Mouse (Mus musculus) G1E-ER4 (cell line): ENCODE measurements around the gene Ift43. TPM values are rescaled to one million over a fixed set of nuclear protein-coding genes. Genes with fewer than 3 reads are reported as not detected.

Experiments used
- GATA1 ChIP-seq: IDR thresholded peaks from one replicate; pipeline ENCODE4 v1.8.0; 2012; ENCODE audit warnings: low read length, inconsistent platforms
- polyA plus RNA-seq: library from polyadenylated mRNA; stranded (reverse); fragments of >175 nt; gene quantifications from 2 replicates; pipeline ENCODE4 v1.2.3, GENCODE M21; 2012

The Ift43 gene
- polyA plus RNA-seq, result 0.16 and 0.17 TPM in 2 replicates

GRCm38 (mm10) chr12:86082481-86083012 is at the start of gene Ift43:
Gene Ift43 (plus strand): TSS chr12:86082541.
- no peak for TF ChIP-seq GATA1

DNA sequence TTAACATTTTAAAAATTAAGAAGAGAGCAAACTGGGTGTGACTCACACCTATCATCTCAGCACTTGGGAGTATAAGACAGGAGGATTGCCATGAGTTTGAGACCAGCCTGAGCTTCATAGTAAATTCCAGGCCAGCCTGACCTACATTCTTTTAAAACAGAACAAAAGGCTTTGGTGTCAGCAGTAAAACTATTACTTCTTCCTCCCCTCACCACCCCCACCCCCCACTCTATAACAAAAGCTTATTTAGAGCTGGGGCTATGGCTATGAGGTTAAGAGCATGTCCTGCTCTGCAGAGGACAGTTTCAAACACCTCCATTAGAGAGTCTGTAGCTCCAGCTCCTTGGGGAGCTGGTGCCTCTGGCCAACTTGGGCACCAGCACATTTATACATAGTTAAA is 46.8 kb upstream of the Ift43 start:
- TF ChIP-seq GATA1, result no peak

DNA sequence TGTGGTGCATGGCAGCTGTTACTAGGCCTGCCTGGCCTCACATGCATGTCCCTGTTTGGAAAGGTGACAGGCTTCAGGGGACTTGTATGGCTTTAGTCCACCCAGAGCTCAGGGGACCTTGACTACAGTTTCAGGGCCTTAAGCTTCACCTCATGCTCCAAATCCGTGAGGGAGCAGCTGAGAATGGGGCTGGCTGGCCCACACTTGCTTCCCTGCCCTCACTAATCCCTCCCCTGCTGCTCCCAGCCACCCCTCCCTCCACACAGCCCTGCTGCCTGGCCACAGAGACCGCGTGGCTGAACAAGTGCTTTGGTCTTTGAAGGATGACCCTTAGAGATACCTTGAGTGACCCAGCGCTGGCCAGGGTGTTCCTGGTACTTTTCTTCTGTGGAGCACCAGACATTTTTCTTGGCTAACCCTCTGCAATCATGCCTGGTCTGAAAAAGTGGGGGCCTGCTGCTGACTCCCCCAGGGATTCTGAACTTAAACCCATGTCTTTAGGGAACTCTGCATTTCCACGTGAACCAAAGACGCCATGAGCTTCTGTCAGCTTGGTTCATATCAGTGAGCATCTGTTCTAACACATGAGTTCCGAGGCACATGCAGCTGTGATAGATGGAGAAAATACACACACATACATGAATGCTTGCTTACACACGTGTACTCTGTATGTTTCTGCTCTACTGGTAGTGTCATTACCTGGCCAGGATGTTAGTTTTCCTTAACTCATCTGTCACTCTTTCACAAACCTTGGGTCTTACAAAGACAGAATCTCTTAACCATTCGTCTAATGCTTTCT is 45.8 kb upstream of the Ift43 start:
- TF ChIP-seq GATA1, result no peak

DNA sequence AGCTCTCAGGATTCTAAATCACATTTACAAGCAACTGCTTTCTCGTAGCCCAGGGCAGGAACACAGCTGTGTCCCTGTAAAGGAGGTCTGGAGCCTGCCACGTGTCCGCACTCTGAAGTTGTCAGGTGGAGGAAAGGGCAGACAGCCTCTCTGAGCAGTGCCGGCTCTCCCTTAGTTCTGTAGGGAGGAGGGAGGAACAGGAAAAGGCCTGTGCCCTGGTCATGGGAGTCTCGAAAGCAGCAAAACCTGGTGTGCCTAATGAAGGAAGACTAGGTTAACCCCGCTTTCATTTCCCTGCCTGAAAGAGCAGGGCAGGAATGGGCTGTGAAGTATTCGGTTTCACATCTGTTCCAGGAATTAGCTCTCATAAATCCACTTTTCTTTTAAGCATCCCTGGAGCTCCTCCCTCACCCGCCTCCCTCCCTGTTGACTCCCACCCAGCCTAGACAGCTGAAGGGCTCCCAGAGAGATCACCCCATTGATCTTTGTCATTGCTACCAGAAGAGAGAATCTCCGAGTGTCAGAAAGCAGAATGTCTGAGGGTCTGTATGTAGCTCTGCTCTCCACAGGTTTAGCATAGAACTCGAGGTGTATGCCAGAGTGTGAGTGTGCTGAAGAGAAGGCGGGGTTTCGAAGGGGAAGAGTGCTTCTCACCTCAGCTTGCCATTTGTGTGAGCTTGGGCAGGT is 45.0 kb upstream of the Ift43 start:
- TF ChIP-seq GATA1, result no peak

GRCm38 (mm10) chr12:86039078-86039477 is 43.3 kb upstream of the Ift43 start:
- no peak for TF ChIP-seq GATA1

- TF ChIP-seq GATA1, result no peak
These were observed 42.6 kb upstream of the Ift43 start for GRCm38 (mm10) chr12:86039751-86040150.

- TF ChIP-seq GATA1, result no peak
These were observed 36.2 kb upstream of the Ift43 start for GRCm38 (mm10) chr12:86046141-86046540.

GRCm38 (mm10) chr12:86046776-86047175 is 35.6 kb upstream of the Ift43 start:
- no peak for TF ChIP-seq GATA1

DNA sequence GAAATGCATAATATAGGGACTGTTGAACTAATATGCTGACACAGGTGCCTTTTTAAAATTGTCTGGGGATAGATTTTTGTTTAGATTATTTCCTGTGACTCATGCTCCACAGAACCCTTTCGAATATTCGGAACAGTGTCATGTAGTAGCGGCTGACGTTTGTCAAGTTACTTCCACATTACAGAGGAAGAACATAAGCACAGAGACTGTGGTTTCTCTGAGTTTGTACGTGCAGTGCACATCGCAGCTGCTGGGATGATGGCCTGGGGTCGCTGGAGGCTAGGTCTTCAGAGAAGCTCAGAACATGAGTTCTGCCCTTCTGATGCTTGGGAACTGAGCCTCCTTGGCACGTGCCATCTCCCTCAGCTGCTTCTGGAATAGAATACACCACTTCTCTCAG is 35.0 kb upstream of the Ift43 start:
- no peak for TF ChIP-seq GATA1

- TF ChIP-seq GATA1, result no peak
These were observed 32.5 kb upstream of the Ift43 start for GRCm38 (mm10) chr12:86049813-86050212.

DNA sequence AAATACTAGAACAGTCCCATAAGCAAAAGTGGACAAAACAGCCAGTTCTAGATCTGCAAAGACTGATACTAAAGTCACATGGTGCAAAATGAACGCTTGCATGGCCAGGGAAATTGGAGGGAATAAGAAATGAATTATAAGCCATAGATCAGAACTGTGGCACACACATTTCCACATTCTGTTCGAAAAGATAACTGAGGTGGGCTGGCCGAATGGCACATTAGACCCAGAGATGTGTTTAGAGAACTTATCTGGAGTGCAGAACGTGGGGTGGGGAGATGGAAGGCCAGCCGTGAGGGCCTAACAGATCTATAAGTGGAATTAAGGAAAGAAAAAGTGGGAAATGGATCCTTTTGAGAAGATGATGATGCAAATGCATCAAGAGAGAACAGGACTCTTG is 30.9 kb upstream of the Ift43 start:
- no peak for TF ChIP-seq GATA1

DNA sequence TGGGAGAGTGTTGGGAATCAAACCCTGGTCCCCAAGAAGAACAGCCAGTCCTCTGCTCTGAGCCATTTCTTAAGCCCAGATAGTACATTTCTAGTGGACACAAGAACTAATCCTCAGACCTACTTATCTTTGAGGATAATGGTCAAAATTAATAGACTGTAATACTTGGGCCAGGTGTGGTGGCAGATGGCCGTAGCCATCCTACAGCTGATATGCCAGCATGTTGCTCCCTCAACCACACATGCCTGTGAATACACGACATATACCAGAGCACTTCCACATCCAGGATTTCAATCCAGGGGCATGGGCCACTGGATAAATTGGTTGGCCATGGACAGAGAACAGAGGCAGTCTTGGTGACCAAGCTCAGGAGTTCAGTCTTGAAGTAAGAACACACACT is 27.0 kb upstream of the Ift43 start:
- TF ChIP-seq GATA1, result no peak

DNA sequence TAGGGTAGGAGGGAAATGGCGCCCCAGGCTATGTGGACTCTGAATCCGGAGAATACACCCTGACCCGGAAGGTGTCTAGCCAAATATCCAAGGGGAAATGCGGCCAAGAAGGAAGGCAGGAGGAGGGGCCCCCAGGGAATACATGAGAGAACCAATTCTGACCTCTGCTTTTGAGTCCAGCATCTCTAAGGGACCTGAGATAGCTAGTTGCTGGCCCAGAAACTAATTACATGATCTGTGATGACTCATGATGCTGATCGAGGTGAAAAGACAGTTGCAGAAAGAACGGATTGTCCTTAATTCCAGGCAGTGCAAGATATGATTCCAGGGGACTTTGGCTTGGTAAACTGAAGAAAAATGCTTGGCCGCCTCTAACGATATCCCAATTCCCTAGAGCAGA is 25.4 kb upstream of the Ift43 start:
- no peak for TF ChIP-seq GATA1

- TF ChIP-seq GATA1, result no peak
These were observed 24.8 kb upstream of the Ift43 start for GRCm38 (mm10) chr12:86057516-86057915.

DNA sequence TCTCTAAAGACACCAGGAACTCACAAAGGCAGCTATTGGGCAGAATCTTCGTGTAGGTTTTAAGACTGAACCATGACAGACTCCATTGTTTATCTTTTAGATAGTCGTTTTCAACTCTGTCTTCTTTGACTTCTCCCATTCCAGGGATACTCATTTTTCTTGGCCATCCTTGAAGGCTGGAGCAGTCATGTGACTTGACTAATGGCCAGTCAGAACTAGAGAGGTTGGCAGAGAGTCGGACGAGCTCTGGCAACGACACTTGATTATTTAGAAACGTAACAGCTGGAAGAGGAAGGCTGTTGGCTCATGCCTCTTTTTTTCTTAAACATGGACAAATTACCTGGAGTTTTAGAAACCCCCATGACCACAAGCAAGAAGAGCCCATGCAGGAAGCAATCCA is 23.0 kb upstream of the Ift43 start:
- TF ChIP-seq GATA1, result no peak

DNA sequence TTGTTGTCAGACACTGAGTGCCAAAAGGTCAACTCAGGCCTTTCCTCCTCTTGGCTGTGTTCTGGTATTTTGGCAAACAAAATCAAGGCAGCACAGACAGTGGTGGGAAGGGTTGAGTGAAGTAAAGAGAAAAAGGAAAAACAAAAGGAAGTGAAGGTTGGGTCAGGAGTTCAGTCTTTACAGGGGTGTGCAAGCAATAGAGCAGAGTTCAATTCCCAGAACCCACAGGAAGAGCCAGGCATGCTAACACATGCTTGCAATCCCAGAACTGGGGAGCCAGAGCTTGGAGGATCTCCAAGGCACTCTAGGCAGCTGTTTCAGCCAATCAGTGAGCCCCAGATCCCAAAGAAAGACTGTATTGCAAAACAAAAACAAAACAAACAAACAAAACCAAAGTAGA is 17.5 kb upstream of the Ift43 start:
- no peak for TF ChIP-seq GATA1

DNA sequence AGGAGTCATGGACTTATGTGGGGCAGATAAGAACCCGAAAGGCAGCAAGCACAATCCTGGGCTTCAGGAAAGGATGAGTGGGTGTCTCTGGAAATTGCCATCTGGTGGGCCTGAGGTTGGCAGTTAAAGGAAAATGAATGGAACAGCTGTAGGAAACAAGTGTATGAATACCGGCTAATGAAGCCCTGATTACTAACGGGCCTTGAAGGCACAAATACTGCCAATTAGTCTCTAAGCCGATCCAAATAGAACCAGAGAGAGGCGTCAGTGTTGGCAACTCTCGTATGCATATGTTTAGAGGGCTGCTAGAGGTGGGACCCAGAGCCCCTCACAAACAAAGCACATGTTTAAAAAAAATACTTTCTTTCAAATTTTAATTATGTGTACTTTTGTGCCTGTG is 10.9 kb upstream of the Ift43 start:
- no peak for TF ChIP-seq GATA1
